Mouse (Mus musculus): ENCODE measurements around the gene Dusp22. TPM values are rescaled to one million over a fixed set of nuclear protein-coding genes. Genes with fewer than 3 reads are reported as not detected.
A peak's percentile ranks its signal among the peaks of the same experiment; 100 is the strongest.

Dusp22 gene
- total RNA-seq, 2 experiments from 2014 or later = 46.9 to 47.9 TPM

DNA sequence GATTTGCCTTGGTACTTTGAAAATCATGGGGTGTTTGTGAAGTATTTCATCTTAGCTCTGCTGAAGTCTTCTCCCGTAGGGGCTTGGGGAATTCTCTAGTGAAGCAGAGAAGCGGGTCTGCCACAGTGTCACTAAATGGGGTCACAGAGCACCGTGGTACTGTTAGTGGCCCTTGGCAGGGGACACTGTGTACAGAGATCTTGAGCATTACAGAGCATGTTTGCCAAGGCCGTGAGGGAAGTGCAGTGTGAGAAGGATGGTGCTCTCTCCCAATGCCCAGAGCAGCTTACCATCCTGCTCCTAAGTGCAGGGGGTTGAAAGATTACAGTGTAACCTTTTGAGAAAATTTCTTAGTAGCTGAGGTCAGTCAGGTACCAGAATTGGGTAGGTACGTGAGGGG is 8.5 kb downstream of the Dusp22 start:
- DNase-seq (ENCODE audit: low spot score) = peak; percentile 43

DNA sequence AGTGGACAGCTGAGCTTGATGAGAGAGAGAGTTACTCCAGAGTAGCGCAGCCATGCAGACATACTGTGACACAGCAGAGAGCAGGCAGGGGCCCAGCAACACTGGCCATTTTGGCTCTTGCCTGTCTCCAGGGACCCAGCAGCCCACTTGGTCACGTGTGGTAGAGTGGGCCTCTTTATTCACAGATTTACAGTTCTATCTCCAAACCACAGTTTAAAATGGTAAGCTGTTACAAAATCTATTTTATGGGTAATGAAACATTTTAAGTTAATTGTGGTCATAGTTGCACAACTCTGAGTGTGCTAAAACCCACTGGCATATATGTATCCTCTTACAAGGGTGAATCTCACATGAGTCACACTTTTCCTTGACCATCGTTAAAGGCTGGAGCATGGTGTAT is 9.5 kb downstream of the Dusp22 start:
- DNase-seq (ENCODE audit: low spot score) = no peak

DNA sequence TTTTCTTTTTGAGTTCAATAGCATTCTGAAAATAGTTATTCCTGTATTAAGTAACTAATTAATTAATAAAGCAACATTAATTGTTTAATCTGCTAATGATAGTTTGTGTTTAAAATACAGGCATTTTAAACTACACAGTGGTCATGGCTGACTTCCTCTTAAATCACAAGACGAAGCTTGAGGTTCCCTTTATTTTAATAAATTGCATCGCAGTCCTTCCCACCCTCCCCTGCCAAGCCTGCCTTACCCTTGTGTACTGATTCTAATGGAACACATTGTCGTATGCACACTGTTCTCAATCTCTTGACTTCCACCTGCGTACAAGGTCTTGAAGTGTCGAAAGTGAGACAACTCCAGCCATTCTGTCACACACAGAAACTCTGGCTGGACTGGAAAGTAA is 14.1 kb downstream of the Dusp22 start:
- DNase-seq (ENCODE audit: low spot score) = no peak

DNA sequence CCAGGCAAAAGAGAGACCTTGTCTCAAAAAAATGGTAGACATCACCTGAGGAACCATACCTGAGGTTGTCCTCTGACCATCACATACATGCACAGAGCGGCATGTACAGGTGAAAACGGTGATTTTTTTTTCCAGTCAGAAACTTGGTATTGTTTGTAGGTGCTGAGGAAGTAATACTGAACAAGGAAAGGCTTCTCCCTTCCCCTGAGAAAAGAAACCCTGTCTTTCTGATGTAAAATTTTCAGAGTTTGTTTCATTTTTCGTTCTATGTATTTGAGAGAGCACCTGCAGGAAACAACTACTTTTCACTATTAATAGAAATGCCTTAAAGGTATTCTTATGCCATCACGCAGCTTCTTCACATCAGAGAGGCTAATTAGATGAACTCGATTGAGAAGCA is 19.0 kb downstream of the Dusp22 start:
- no peak for DNase-seq (ENCODE audit: low spot score)

DNA sequence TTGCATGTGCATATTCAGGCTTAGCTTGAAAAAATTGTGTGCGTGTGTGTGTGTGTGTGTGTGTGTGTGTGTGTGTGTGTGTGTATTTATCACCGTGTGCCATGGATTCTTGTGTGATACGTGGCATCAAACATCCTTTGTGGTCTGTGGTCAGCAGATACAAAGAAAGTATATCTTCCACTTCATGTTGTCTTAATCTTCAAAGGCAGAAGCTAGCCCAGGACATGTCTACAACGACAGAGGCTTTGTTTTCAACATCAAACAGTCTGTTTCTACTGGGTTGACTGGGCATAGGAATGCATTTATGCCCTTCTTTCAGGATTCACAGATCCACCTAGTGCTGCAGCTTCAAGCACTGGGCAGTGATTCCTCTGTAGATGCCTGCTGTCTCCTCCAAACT is 22.1 kb downstream of the Dusp22 start:
- DNase-seq (ENCODE audit: low spot score) = no peak

DNA sequence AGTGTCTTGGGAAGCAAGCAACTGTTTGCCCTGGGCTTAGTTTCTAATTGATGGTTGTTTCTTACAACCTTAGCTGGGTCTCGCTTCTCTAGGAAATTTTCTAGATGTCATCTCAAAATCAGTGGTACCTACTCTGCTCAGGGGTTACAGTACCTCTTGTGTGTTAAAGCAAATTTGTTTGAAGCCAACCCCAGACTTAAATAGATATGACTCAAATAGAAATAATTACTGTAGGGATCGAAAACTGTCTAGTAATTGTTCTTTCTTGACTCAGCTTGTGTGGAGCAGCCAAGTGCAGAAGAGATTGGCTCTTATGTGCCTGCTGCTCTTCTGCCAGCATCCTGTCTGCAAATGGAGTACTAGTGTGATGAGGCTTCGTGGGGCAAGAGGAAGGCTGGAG is 22.5 kb downstream of the Dusp22 start:
- DNase-seq (ENCODE audit: low spot score) = no peak

DNA sequence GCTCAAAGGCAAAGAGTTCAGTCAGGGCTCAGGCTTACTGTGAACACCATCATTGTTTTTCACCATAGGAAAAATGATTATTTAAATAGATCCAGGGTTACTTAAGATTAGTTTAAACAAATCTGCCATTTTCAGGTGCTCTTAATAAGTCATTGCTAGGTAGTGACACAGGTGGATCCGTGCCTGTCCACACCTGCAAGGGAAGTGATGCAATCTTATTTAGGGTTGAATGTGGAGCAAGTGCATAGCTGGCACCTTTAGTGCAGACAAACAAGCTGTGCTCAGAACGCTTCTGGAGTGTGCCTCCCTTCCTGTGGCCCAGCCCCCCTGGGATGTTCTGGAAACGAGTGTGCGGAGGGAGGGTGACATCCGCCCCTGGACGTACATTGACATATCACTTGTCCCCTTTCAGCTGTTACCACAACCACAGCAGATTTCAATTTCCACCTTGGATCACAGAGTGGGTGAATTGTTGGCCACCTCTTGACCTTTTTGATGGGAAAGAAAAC is 24.9 kb downstream of the Dusp22 start:
- no peak for DNase-seq (ENCODE audit: low spot score)

DNA sequence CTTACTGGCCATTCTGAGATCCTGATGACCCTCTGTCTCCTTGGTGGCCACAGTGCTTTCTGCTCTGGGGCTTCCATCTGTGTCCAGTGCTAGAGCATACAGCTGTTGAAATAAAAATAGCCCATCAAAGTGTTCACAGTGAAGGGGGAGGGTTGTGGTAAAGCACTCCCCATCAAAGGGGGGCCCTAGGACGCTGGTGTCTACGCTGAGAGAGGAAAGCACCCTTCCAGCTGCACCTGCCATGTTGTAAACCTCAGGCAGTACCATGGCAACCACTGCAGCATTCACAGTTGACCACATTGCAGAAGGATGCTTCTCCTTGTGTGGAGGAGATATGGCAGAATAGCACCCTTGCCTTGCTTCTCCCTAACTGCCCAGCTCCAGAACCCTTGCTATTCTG is 26.2 kb downstream of the Dusp22 start:
- no peak for DNase-seq (ENCODE audit: low spot score)

DNA sequence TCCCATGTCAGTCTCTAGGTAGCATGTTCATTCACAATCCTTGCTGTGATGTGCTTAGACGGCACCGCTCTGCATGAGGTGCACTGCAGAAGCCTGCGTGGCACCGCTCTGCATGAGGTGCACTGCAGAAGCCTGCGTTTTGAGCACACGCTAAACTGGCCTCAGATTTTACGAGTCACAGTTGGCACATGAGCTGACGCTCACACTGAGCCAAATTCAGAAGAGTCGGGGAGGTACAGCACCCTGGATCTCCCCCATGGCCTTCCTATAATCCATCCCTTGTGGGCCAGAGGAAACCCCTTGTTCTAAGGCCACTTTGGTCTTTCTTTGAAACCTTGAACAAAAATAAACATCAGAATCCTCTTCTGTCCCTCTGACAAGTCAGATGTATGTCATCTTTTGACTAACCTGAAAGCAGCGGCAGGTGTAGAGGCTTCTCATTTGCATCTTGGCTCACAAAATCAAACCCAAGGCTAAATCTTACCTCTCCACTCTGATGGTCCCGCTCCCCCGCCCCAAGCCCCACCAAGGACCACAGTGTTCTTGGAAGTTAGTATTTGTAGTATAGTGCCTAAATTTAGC is 28.3 kb downstream of the Dusp22 start:
- DNase-seq (ENCODE audit: low spot score) = no peak

DNA sequence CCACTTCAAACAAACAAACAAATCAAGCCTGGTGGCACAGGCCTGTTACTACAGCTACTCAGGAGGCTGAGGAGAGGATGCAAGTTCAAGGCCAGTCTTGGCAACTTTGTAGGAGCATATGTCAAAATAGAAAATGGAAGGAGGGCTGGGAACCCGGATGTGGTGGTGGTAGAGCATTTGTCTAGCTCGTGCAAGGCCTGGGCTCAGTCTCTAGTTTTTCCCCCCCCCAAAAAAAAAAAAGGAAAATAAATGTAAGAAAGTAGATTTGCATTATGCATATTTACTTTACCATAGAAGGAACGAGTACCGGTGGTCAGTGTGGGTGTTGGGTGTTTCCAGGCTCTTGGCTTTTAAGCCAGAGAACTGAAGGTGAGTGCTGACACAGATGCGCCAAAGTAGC is 29.7 kb downstream of the Dusp22 start:
- DNase-seq (ENCODE audit: low spot score) = no peak

DNA sequence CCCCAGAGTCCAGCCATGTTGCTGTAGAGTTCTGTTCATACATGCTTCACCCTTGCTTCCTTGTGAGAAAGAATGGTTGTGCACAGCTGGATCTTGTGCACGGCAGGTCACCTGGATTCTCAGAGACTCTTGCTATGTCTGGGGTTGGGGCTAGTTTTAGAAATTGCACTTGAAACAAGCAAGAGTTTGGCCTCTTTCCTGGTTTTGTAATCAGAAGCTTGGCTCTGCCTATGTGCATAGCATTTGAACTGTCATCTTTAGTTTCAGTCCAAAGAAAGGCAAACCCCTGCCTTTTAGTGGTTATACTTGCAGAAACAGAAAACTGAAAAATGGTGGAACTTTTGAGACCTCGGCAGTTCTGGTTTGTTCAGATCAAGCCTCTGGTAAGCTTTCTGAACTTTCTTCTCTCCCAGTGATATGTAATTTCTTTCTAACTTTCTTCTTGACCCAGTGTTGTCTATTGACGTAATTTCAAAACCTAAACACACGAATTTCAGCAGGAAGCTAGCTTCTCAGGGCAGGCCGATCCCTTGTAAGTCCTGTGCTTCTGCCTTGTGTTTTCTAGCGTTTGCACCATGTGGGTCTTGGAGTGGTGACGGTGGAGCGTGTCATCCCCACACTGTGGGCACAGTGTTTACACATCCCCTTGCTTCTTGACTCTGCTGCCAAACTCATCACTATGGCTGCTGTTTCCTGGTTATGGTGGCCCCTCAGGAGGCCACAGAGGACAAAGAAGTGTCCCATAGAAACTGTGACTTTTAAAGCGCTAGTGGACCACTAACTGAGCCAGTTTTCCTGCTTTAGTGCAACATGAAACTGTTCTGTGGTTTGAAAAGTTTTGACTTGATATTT is 31.9 kb downstream of the Dusp22 start:
- no peak for DNase-seq (ENCODE audit: low spot score)

DNA sequence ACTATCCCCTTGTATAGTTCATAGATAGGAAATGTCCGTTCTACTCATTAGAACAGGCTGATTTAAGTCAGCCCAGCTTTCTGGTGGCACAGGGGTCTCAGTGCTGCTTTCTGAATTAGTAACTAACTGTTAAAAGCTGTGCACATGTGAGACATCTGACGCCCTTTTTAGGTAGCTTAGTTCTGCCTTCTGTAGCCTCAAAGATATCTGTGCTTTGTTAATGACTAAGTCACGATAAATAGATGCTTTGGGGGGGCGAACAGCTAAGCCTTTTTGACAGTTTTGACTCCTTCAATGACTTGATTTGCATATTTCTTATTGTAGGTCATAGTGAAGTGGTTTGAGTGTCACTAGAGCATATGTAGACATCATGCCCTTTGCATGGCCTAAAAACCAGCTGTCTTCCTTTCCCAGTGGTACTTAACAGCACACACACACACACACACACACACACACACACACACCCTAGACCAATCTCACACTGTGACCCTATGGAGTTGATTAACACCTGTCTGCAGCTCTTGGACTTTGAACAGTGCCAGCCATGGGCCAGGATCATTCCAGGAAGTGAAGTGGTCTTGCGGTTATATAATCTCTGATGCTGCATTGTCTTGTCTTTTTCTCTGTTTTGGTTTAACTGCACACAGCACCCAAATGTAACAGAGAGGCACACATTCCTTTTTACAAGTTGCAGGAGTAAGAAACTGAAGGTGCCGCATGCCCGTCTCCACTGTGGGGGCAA is 33.0 kb downstream of the Dusp22 start:
- no peak for DNase-seq (ENCODE audit: low spot score)

DNA sequence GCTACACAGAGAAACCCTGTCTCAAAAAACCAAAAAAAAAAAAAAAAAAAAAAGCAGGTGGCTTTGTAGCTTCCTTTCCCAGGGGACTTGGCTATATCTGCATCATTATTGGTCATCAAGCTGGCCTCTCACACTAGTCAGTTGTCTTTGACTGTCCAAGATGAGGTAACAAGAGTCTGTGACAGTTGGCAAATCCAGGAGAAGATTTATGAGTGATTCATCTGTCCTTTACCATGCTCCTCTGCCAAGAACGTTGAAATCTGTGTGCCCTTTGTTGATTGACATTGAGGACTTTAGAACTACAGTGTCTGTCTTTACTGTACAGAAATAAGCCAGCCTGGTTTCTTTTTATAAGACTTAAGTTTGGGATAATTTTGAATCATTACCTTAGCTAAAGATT is 35.4 kb downstream of the Dusp22 start:
- peak; percentile 52 for DNase-seq (ENCODE audit: low spot score)

DNA sequence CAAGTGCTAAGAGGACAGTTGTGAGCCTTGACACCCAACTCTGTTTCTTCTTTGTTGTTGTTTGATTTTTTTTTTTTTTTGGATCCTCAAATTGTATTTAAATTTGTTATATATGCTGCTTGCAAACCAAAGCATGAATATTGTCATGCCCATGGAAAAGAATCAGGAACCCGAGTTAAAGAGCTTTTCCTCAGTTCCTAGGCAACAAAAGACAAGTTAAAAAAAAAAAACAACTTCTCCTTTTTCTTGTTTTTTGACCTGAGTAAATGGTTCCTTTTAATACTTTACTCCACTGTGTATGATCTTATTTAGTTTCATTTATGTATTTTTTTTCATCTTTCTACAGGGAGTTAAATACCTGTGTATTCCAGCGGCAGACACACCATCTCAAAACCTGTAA is 36.1 kb downstream of the Dusp22 start:
- no peak for DNase-seq (ENCODE audit: low spot score)

DNA sequence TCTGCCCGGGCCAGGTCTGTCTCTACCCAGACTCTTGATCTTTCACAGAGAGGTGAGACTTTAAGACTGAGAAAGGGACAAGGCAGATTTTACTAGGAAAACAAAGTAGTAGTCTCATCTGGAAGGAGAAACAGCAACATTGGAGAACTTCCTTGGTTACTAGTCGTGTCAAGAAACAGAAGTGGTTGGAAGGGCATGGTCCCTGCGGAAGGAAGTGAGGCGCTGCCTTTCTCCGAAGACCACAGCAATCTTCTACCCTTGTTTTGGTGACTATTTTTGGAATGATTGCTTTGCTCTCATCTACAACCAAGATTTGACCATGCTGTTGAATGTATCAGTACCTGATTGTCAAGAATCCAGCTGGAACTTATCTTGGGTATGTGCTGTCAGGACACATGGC is 38.1 kb downstream of the Dusp22 start:
- DNase-seq (ENCODE audit: low spot score) = no peak

DNA sequence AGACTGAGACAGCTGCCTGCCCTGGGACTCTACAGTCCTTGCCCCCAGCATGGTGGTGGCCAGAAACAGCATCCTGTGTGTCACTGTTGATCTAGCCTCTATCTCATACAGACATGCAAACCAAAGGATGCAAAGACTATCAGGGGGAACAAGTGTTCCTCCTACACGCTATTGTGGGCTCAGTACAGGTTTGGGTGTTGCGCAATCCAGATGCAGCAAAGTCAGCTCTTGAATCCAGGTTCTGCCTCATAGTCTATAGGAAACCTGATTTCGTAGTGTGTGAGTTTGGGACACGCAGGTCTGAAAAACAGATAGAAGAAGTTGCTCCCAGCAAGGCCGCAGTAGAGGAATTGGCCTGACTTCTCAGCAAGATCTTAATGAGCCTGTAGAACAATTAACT is 42.9 kb downstream of the Dusp22 start:
- no peak for DNase-seq (ENCODE audit: low spot score)

DNA sequence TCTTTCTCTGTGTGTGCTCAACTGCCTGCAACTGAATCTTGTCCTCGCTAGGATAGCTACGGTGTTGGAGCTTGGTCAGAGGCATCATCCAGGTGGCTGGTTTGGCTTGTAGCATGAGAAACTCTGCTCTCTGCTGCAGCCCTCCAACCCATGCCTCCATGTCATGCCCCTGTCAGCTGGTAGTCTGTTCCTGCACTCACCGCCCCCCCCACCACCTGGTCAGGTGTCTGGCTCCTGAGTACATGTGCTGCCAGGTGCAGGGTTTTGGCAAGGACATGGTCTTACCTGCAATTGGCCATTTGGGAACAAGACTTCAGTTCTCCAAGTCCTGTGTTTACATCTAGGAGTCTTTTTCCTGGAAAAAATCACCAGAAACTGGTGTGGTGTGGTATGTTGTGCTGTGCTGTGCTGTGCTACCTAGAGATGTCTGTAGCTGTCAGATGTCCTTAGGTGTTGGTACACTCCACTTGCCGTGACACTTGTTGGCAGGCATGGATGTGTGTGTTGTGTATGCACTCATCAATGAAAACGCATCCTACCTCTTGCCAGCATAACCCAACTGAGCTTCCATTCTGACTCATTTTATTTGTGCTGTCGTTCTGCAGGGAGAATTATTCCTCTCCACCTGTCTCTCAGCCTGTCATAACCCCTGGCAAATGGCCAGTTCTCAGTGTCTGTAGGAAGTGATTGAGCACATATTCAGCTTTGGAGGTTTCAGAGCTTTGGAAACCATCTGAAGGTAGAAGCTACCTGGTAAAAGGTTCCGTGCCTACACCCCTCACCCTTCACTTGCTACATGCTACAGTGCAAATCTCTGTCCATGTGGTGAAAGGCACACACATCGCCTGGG is 44.7 kb downstream of the Dusp22 start:
- DNase-seq (ENCODE audit: low spot score) = no peak

DNA sequence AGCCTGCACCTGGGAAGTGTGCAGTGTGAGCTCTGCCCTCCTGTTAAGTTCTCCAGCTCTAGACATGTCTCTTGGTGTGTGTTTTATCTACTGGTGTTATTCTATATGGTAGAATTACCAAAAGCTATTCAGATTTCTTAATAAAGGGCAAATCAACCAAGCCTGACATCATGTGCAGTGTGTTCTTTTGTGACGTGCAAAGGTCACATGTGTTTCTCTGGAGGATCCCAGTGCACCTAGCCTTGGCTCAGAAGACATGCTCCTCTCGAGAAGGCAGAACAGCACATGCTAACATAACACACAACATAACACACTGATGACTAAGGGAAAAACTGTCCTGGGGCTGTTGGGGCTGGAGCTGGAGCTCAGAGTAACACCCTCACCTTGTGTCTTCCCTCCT is 51.3 kb downstream of the Dusp22 start:
- DNase-seq (ENCODE audit: low spot score) = no peak

DNA sequence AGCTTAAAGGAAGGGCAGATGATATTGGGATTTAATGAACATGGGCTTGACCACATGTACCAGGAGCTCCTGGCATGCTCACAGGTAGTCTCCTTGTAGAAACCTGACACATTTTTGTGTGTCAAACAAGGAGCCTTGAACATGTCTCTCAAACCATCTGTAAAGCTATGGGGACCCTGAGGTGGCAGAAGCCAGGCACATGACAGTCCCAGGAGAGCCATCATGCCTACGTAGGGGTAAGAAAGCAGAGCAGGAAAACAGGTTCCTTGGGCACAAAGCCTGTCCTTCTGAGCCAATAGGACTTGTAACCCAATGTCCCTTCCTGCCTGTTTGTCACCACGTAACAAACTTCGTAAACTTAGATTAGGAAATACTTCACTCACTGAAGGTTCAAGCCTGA is 51.9 kb downstream of the Dusp22 start:
- no peak for DNase-seq (ENCODE audit: low spot score)

DNA sequence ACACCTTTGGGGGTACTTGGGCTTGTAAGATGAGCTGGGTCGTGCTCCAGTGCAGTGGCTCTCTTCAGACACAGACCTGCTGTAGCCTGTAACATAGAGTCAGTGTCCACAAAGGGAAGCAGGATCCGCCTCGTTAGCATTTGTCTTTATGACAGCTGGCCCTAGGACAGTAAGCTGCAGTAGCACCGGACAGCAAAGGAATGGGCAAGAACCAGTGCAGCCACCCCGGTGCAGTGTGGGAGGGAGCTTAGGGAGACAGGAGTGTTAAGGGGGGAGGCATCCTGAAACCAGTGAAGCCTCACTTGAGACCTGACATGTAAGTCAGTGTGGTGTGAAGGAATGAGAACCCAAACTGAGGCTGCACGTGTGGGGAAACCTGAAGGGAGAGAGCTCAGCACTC is 52.5 kb downstream of the Dusp22 start:
- DNase-seq (ENCODE audit: low spot score) = no peak

DNA sequence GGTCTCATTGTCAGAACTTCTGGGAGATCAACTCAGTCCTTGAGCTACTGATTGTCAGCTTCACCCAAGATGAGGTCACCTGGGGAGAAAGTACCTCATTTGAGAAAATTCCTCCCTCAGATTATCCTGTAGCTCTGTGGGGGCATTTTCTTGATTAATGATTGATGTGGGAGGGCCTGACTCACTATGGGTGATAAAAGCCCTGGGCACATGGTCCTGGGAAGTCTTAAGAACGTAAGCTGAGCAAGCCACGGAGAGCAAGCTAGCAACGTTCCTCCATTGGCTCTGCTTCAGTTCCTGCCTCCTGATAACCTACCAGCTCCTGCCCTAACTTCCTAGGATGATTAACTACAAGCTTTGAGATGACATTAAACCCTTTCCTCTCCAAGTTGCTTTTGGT is 53.8 kb downstream of the Dusp22 start:
- DNase-seq (ENCODE audit: low spot score) = no peak

DNA sequence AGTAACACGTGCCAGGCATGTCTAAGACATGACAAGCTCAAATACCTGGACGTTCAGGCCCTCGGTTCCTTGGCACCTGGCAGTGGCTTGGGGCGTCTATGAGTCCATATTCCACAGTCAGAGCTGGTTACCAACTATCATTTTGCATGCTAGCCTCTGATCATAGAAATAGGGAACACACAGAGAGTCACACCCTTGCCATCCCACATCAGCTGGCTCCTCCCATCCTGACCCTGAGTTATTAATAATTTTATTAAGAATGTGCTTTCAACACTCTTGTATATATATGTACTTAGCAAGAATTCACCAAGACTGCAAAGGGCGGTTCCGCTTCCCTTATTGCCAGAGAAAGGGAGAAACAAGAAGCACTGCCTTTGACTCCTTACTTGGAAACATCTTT is 54.8 kb downstream of the Dusp22 start:
- no peak for DNase-seq (ENCODE audit: low spot score)

Data from gastrocnemius, adult 18-20 months (tissue).